Mouse (Mus musculus): ENCODE results near the gene Arl4a.

Arl4a gene

GRCm38 (mm10) chr12:39968109-39968508, 69.7 kb downstream of the Arl4a start:
- DNase-seq (ENCODE audit: low read depth, low spot score) = no peak

- no peak for DNase-seq (ENCODE audit: low read depth, low spot score)
Observed at GRCm38 (mm10) chr12:39959166-39959565, 78.7 kb downstream of the Arl4a start.

GRCm38 (mm10) chr12:39957931-39958671, 79.7 kb downstream of the Arl4a start:
- DNase-seq (ENCODE audit: low read depth, low spot score) = peak; percentile 26

- peak; percentile 66 for DNase-seq (ENCODE audit: low read depth, low spot score)
Observed at GRCm38 (mm10) chr12:39956396-39956795, 81.4 kb downstream of the Arl4a start.

Data from brain, adult 2 months (tissue).